Mouse (Mus musculus): ENCODE results near the gene Mcrip1. TPM values are rescaled to one million over a fixed set of nuclear protein-coding genes. Genes with fewer than 3 reads are reported as not detected.

Gene Mcrip1
- total and polyA plus RNA-seq, 2 experiments from 2014 or later = 103 to 261 TPM

GRCm38 (mm10) chr11:120578024-120578693 is 28.6 kb upstream of the Mcrip1 start:
- Histone ChIP-seq H3K27me3 (ENCODE audit: insufficient read depth, low read length) (no peaks in the 10 kb centered on the region), H3K4me2 (ENCODE audit: low read depth) (no peak overlapping the region), H3K9ac (no peak overlapping the region), H3K4me3 (ENCODE audit: low read depth, low read length) (no peak overlapping the region), H3K36me3 (ENCODE audit: insufficient read depth) (peaks cover 26% of the 10 kb centered on the region), H3K27ac (ENCODE audit: low read depth, low read length) (no peak overlapping the region), H3K9me3 (ENCODE audit: low read length) (no peaks in the 10 kb centered on the region), H3K4me1 (ENCODE audit: insufficient read depth) (peaks cover 12% of the 10 kb centered on the region)
- DNase-seq = no peak
- no peak for ATAC-seq
- WGBS = 91% methylated on average over 10 of the region's 10 CpGs
- TF ChIP-seq CTCF (IDR thresholded peaks at IDR 0.05; ENCODE audit: low read depth) = no peak

GRCm38 (mm10) chr11:120577211-120578023 is 27.9 kb upstream of the Mcrip1 start:
- ATAC-seq (no peak), DNase-seq (peak; percentile 54)
- Histone ChIP-seq H3K9me3 (ENCODE audit: low read length) (no peaks in the 10 kb centered on the region), H3K4me3 (ENCODE audit: low read depth, low read length) (no peak overlapping the region), H3K4me1 (ENCODE audit: insufficient read depth) (peaks cover 12% of the 10 kb centered on the region), H3K27ac (ENCODE audit: low read depth, low read length) (no peak overlapping the region), H3K36me3 (ENCODE audit: insufficient read depth) (peaks cover 26% of the 10 kb centered on the region), H3K4me2 (ENCODE audit: low read depth) (no peak overlapping the region), H3K9ac (no peak overlapping the region), H3K27me3 (ENCODE audit: insufficient read depth, low read length) (no peaks in the 10 kb centered on the region)
- peak; percentile 60 for TF ChIP-seq CTCF (IDR thresholded peaks at IDR 0.05; ENCODE audit: low read depth)
- 76% methylated on average over 7 of the region's 7 CpGs for WGBS

- H3K27me3 ChIP-seq (ENCODE audit: insufficient read depth, low read length) = no peaks in the 10 kb centered on the region
- no peak overlapping the region for H3K9ac ChIP-seq
- H3K9me3 ChIP-seq (ENCODE audit: low read length) = no peaks in the 10 kb centered on the region
- H3K4me3 ChIP-seq (ENCODE audit: low read depth, low read length) = no peak overlapping the region
- no peak for TF ChIP-seq CTCF (IDR thresholded peaks at IDR 0.05; ENCODE audit: low read depth)
- 94% methylated on average over 3 of the region's 3 CpGs for whole genome bisulfite sequencing
- H3K27ac ChIP-seq (ENCODE audit: low read depth, low read length) = no peak overlapping the region
- peak; percentile 3 for DNase-seq
- H3K36me3 ChIP-seq (ENCODE audit: insufficient read depth) = peaks cover 26% of the 10 kb centered on the region
- ATAC-seq = no peak
- peaks cover 12% of the 10 kb centered on the region for H3K4me1 ChIP-seq (ENCODE audit: insufficient read depth)
- no peak overlapping the region for H3K4me2 ChIP-seq (ENCODE audit: low read depth)
Measured at GRCm38 (mm10) chr11:120576365-120576981, 26.9 kb upstream of the Mcrip1 start.

- no peak for ATAC-seq
- no peak overlapping the region for H3K4me3 ChIP-seq (ENCODE audit: low read depth, low read length)
- TF ChIP-seq CTCF (IDR thresholded peaks at IDR 0.05; ENCODE audit: low read depth) = no peak
Measured at GRCm38 (mm10) chr11:120575940-120576339, 26.4 kb upstream of the Mcrip1 start.

GRCm38 (mm10) chr11:120575046-120575445 is 25.5 kb upstream of the Mcrip1 start:
- Histone ChIP-seq H3K4me1 (ENCODE audit: insufficient read depth) (peaks cover 9% of the 10 kb centered on the region), H3K4me3 (ENCODE audit: low read depth, low read length) (no peak overlapping the region), H3K9ac (no peak overlapping the region), H3K27me3 (ENCODE audit: insufficient read depth, low read length) (no peaks in the 10 kb centered on the region), H3K36me3 (ENCODE audit: insufficient read depth) (peaks cover 40% of the 10 kb centered on the region), H3K9me3 (ENCODE audit: low read length) (no peaks in the 10 kb centered on the region), H3K4me2 (ENCODE audit: low read depth) (no peak overlapping the region), H3K27ac (ENCODE audit: low read depth, low read length) (no peak overlapping the region)
- no peak for ATAC-seq
- 81% methylated on average over 2 of the region's 2 CpGs for WGBS
- DNase-seq = no peak
- TF ChIP-seq CTCF (IDR thresholded peaks at IDR 0.05; ENCODE audit: low read depth) = no peak

More at GRCm38 (mm10) chr11:120575940-120576339, 26.4 kb upstream of the Mcrip1 start:
- Histone ChIP-seq H3K27me3 (ENCODE audit: insufficient read depth, low read length) (no peaks in the 10 kb centered on the region), H3K4me1 (ENCODE audit: insufficient read depth) (peaks cover 12% of the 10 kb centered on the region), H3K27ac (ENCODE audit: low read depth, low read length) (no peak overlapping the region), H3K36me3 (ENCODE audit: insufficient read depth) (peaks cover 31% of the 10 kb centered on the region), H3K9ac (no peak overlapping the region), H3K4me2 (ENCODE audit: low read depth) (no peak overlapping the region), H3K9me3 (ENCODE audit: low read length) (no peaks in the 10 kb centered on the region)
- no peak for DNase-seq

GRCm38 (mm10) chr11:120574278-120574600 is 24.7 kb upstream of the Mcrip1 start:
- Histone ChIP-seq H3K27ac (ENCODE audit: low read depth, low read length) (no peak overlapping the region), H3K4me1 (ENCODE audit: insufficient read depth) (0 out of 2 replicates have a peak, but pooled peaks cover 7% of the 10 kb centered on the region), H3K27me3 (ENCODE audit: insufficient read depth, low read length) (no peaks in the 10 kb centered on the region), H3K36me3 (ENCODE audit: insufficient read depth) (peaks cover 40% of the 10 kb centered on the region), H3K9me3 (ENCODE audit: low read length) (no peaks in the 10 kb centered on the region), H3K4me2 (ENCODE audit: low read depth) (peak overlapping the region; percentile 73), H3K4me3 (ENCODE audit: low read depth, low read length) (peak overlapping the region; percentile 71; the same call in 1 of the 2 replicates), H3K9ac (0 out of 2 replicates have a peak overlapping the region, but pooled peaks have one; percentile 72)
- DNase-seq (no peak), ATAC-seq (no peak)
- WGBS = 43% methylated on average over 5 of the region's 5 CpGs
- TF ChIP-seq CTCF (IDR thresholded peaks at IDR 0.05; ENCODE audit: low read depth) = no peak

All from forebrain, postnatal 0 days (tissue).